Mouse (Mus musculus): ENCODE results near the gene 4930404N11Rik. TPM values are rescaled to one million over a fixed set of nuclear protein-coding genes. Genes with fewer than 3 reads are reported as not detected.

The 4930404N11Rik gene
- polyA plus RNA-seq, 1 experiment from 2014 or later = 1.1 TPM

DNA sequence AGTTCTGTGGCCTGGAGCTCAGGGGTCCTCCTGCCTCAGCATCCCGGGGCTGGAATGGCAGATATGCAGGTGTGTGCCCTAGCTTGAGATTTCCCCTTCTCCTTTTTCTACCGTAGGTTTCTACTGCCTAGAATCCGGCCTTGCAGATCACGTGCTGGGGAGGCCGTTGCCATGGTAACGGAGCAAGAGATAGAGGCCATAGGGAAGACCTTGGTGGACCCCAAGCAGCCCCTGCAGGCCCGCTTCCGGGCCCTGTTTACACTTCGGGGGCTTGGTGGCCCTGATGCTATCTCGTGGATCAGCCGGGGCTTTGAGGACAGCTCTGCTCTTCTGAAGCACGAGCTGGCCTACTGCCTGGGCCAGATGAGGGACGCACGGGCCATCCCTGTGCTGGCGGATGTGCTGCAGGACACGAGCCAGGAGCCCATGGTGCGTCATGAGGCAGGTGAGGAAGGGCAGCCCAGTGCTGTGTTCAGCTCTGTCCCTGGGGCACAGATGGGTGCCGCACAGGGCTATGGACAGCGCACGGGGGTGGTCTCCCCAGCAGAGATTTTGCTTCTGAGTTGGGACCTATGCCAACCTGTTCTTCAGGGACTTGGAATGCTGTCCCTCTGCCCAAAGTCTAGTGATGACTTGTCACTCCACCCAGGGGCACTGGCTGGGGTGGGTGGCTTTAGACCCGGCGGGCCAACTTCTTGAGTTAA is 20.1 kb upstream of the 4930404N11Rik start:
- Histone ChIP-seq H3K4me3 (peak overlapping the region; percentile 96), H3K9me3 (no peaks in the 10 kb centered on the region), H3K27ac (0 out of 2 replicates have a peak overlapping the region, but pooled peaks have one; percentile 93), H3K4me1 (peaks cover 47% of the 10 kb centered on the region), H3K36me3 (peaks cover 43% of the 10 kb centered on the region), H3K27me3 (ENCODE audit: insufficient read depth, poor library complexity, severe bottlenecking) (no peaks in the 10 kb centered on the region)
- DNase-seq (ENCODE audit: low spot score) = no peak
- WGBS = 81% methylated on average over 22 of the region's 22 CpGs

- Histone ChIP-seq H3K4me1 (peaks cover 38% of the 10 kb centered on the region), H3K4me3 (peak overlapping the region; percentile 96), H3K36me3 (peaks cover 40% of the 10 kb centered on the region), H3K27me3 (ENCODE audit: insufficient read depth, poor library complexity, severe bottlenecking) (no peaks in the 10 kb centered on the region), H3K9me3 (no peaks in the 10 kb centered on the region), H3K27ac (peak overlapping the region; percentile 93)
- WGBS = under 1% methylated on average over 19 of the region's 19 CpGs
- DNase-seq (ENCODE audit: low spot score) = no peak
Observed at GRCm38 (mm10) chr10:81384605-81384982, 19.0 kb upstream of the 4930404N11Rik start.

- Histone ChIP-seq H3K36me3 (peaks cover 34% of the 10 kb centered on the region), H3K9me3 (no peaks in the 10 kb centered on the region), H3K27me3 (ENCODE audit: insufficient read depth, poor library complexity, severe bottlenecking) (no peaks in the 10 kb centered on the region), H3K4me1 (peaks cover 36% of the 10 kb centered on the region), H3K27ac (peak within 1 kb of the TSS; percentile 93), H3K4me3 (peak within 1 kb of the TSS; percentile 96)
- peak; percentile 99 for DNase-seq (ENCODE audit: low spot score)
- 6% methylated on average over 54 of the region's 54 CpGs for WGBS
Observed at GRCm38 (mm10) chr10:81383802-81384604, 18.4 kb upstream of the 4930404N11Rik start, which contains the start of the genes Dohh and Gm48551. Gene Dohh (plus strand): TSS chr10:81384428. Gene Gm48551 (plus strand): TSS chr10:81384466.

- DNase-seq (ENCODE audit: low spot score) = no peak
- Histone ChIP-seq H3K4me1 (peaks cover 38% of the 10 kb centered on the region), H3K27me3 (ENCODE audit: insufficient read depth, poor library complexity, severe bottlenecking) (no peaks in the 10 kb centered on the region), H3K27ac (peak overlapping the region; percentile 65; the same call in 1 of the 2 replicates), H3K4me3 (no peak overlapping the region), H3K9me3 (no peaks in the 10 kb centered on the region), H3K36me3 (peaks cover 15% of the 10 kb centered on the region)
- WGBS = 55% methylated on average over 5 of the region's 5 CpGs
Observed at GRCm38 (mm10) chr10:81382039-81382438, 16.4 kb upstream of the 4930404N11Rik start.

- Histone ChIP-seq H3K27me3 (ENCODE audit: insufficient read depth, poor library complexity, severe bottlenecking) (no peaks in the 10 kb centered on the region), H3K9me3 (no peaks in the 10 kb centered on the region), H3K27ac (peak overlapping the region; percentile 22; the same call in 1 of the 2 replicates), H3K36me3 (peaks cover 13% of the 10 kb centered on the region), H3K4me3 (no peak overlapping the region), H3K4me1 (peaks cover 34% of the 10 kb centered on the region)
- WGBS = 94% methylated on average over 6 of the region's 6 CpGs
- DNase-seq (ENCODE audit: low spot score) = no peak
Observed at GRCm38 (mm10) chr10:81379809-81380378, 14.3 kb upstream of the 4930404N11Rik start.

DNA sequence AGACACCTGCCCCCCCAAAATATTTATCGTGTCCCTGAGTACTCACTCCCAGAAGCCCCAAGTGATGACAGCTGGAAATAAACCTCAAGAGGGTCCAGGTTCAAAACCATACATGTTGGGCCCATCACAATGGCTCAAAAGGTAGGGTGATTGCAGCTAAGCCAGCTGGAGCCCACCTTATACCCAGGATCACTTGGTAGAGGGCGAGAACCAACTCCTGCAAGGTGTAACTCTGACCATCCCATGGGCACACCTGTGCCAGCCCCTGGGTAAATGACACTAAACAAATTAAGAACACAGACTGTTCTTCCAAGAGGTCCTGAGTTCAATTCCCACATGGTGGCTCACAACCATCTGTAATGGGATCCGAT is 13.6 kb upstream of the 4930404N11Rik start:
- Histone ChIP-seq H3K27ac (peak overlapping the region; percentile 98), H3K4me1 (peaks cover 33% of the 10 kb centered on the region), H3K9me3 (no peaks in the 10 kb centered on the region), H3K27me3 (ENCODE audit: insufficient read depth, poor library complexity, severe bottlenecking) (no peaks in the 10 kb centered on the region), H3K36me3 (peaks cover 17% of the 10 kb centered on the region), H3K4me3 (peak overlapping the region; percentile 94)
- no peak for DNase-seq (ENCODE audit: low spot score)
- WGBS = 58% methylated on average over 3 of the region's 3 CpGs

DNA sequence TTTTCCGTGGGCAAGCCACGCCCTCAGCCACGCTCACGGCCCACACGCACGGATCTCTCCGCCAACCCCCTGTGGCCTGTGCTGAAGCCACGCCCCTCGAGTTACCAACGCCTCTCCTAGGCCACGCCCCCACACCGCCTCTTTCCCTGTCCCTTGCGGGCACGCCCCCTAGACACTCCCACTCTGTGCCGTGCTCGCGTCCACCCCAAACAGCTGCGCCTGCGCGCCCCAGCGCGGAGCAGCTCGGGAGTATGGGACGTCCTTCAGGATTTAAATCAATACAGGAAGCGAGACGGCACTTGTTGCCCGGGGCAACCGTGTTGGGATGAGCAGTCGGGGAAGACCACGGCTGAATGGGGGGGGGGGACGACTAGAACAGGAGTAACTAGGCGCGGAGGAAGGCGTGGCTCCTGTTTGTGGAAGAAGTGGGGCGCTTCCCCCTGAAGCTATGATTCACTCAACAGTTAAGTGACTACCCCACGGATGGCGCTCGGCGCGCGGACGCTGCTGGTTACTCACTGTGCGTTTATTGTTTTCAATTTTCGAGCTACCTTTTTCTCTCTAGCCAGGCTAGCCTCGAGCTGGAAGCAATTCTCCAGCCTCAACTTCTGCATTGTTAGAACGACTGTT is 13.1 kb upstream of the 4930404N11Rik start:
- under 1% methylated on average over 46 of the region's 46 CpGs for WGBS

DNA sequence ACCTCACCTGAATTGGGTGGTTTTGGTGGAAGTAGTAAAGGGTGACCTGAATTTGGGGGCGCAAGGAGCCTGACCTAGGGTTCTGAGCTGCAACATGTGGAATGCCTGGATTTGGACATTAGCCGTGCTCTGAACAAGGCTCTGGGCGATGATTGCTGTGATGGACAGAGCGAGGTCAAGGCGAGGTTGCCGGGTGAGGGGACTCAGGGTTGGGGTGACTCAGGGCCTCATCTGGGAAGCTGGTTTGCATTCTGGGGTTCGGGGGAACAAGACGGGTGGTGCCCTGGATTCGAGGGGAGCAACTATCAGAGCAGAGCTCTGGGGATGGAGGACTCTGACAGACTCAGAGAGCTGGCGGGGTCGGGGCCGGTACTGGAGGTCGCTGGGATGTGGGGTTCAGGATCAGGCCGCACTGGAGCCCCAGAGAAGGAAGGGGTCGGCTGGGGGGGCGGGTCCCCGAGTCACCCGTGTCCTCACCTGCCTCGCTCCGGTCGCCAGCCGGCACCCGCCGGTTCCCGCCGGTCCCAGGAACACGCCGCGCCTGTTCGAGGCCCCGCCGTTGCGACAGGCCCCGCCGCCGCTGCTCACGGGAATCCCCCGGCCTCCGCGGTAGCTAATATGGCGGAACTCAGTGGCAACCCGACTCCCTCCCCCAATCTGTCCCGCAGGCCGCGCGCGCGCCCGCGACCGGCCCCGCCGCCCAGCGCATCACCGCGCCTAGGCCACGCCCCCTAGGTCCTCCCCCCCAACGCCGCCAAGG is 12.4 kb upstream of the 4930404N11Rik start, which contains the start of gene Fzr1:
Gene Fzr1 (minus strand): TSS at position 724 of the 760 bp plus-strand sequence.
- no peak for DNase-seq (ENCODE audit: low spot score)
- H3K36me3 ChIP-seq = peaks cover 29% of the 10 kb centered on the region
- no peaks in the 10 kb centered on the region for H3K9me3 ChIP-seq
- 1% methylated on average over 59 of the region's 59 CpGs for WGBS
- peak within 1 kb of the TSS; percentile 98 for H3K27ac ChIP-seq
- no peaks in the 10 kb centered on the region for H3K27me3 ChIP-seq (ENCODE audit: insufficient read depth, poor library complexity, severe bottlenecking)
- H3K4me1 ChIP-seq = peaks cover 40% of the 10 kb centered on the region
- peak within 1 kb of the TSS; percentile 94 for H3K4me3 ChIP-seq

More for the DNA sequence above, 13.1 kb upstream of the 4930404N11Rik start:
- Histone ChIP-seq H3K9me3 (no peaks in the 10 kb centered on the region), H3K27me3 (ENCODE audit: insufficient read depth, poor library complexity, severe bottlenecking) (no peaks in the 10 kb centered on the region), H3K4me3 (peak overlapping the region; percentile 94), H3K4me1 (peaks cover 34% of the 10 kb centered on the region), H3K36me3 (peaks cover 22% of the 10 kb centered on the region), H3K27ac (peak overlapping the region; percentile 98)
- peak; percentile 100 for DNase-seq (ENCODE audit: low spot score)

- WGBS = 57% methylated on average over 2 of the region's 2 CpGs
- DNase-seq (ENCODE audit: low spot score) = no peak
- Histone ChIP-seq H3K4me1 (peaks cover 44% of the 10 kb centered on the region), H3K4me3 (peak overlapping the region; percentile 94), H3K27ac (peak overlapping the region; percentile 98), H3K9me3 (no peaks in the 10 kb centered on the region), H3K36me3 (peaks cover 35% of the 10 kb centered on the region), H3K27me3 (ENCODE audit: insufficient read depth, poor library complexity, severe bottlenecking) (no peaks in the 10 kb centered on the region)
Observed at GRCm38 (mm10) chr10:81377362-81377664, 11.7 kb upstream of the 4930404N11Rik start.

GRCm38 (mm10) chr10:81376561-81377361 is 11.1 kb upstream of the 4930404N11Rik start:
- Histone ChIP-seq H3K4me3 (peak overlapping the region; percentile 94), H3K36me3 (peaks cover 40% of the 10 kb centered on the region), H3K9me3 (no peaks in the 10 kb centered on the region), H3K27me3 (ENCODE audit: insufficient read depth, poor library complexity, severe bottlenecking) (no peaks in the 10 kb centered on the region), H3K27ac (peak overlapping the region; percentile 98), H3K4me1 (peaks cover 40% of the 10 kb centered on the region)
- DNase-seq (ENCODE audit: low spot score) = no peak
- WGBS = 35% methylated on average over 6 of the region's 6 CpGs

- Histone ChIP-seq H3K27ac (no peak overlapping the region), H3K4me1 (peaks cover 35% of the 10 kb centered on the region), H3K4me3 (no peak overlapping the region), H3K9me3 (no peaks in the 10 kb centered on the region), H3K27me3 (ENCODE audit: insufficient read depth, poor library complexity, severe bottlenecking) (no peaks in the 10 kb centered on the region), H3K36me3 (peaks cover 55% of the 10 kb centered on the region)
- DNase-seq (ENCODE audit: low spot score) = no peak
- WGBS = 95% methylated on average over 10 of the region's 10 CpGs
Observed at GRCm38 (mm10) chr10:81375322-81375721, 9.7 kb upstream of the 4930404N11Rik start.

Measured in heart, embryonic 10.5 days (tissue).